Mouse (Mus musculus) spleen, adult 2 months (tissue): Measurements from ENCODE around the gene Pard6b. TPM values are rescaled to one million over a fixed set of nuclear protein-coding genes. Genes with fewer than 3 reads are reported as not detected.

Experiments used
- DNase-seq, 2 experiments: peaks; one replicate each; pipeline versions ENCODE4 v3.0.0 to v3.0.0-alpha.2; 2012 to 2021; ENCODE audit warnings: low spot score in 2 of 2, low read depth in 1 of 2
- H3K27ac ChIP-seq: fragments of 200-500 bp; 2 replicates; pipeline ENCODE4 v1.5.1; 2012; ENCODE audit warnings: low read length, inconsistent platforms; ENCODE audit not compliant: insufficient read depth
- H3K27me3 ChIP-seq: fragments of 200-500 bp; 2 replicates; pipeline ENCODE4 v1.6.1; 2012; ENCODE audit warnings: mild to moderate bottlenecking, moderate library complexity, low read length, inconsistent platforms; ENCODE audit not compliant: control insufficient read depth, insufficient read depth
- H3K36me3 ChIP-seq: fragments of 200-500 bp; 2 replicates; pipeline ENCODE4 v1.6.1; 2012; ENCODE audit warnings: mild to moderate bottlenecking, low read length, inconsistent platforms; ENCODE audit not compliant: control insufficient read depth, insufficient read depth
- H3K4me1 ChIP-seq: fragments of 200-500 bp; 2 replicates; pipeline ENCODE4 v1.6.1; 2011; ENCODE audit warnings: inconsistent platforms; ENCODE audit not compliant: control insufficient read depth, insufficient read depth, insufficient read length
- H3K4me3 ChIP-seq: fragments of 200-500 bp; 2 replicates; pipeline ENCODE4 v1.5.1; 2011; ENCODE audit warnings: mild to moderate bottlenecking, inconsistent platforms; ENCODE audit not compliant: insufficient read depth, insufficient read length; ENCODE audit errors: extremely low read depth
- CTCF ChIP-seq: fragments of 200-500 bp; IDR thresholded peaks from 2 replicates; pipeline ENCODE4 v1.5.1; 2011; ENCODE audit warnings: mild to moderate bottlenecking, inconsistent platforms; ENCODE audit not compliant: insufficient read depth, insufficient read length, insufficient replicate concordance; ENCODE audit errors: extremely low read depth
- POLR2A ChIP-seq: fragments of 200-500 bp; IDR thresholded peaks from 2 replicates; pipeline ENCODE4 v1.6.1; 2011; ENCODE audit warnings: low read depth, low read length, inconsistent platforms
- WGBS: fragments of 180-500 bp; shearing (Covaris S2); methylation state at CpG from one replicate; pipeline ENCODE4 v1.1.7; 2018; 5-methylcytosine and 5-hydroxymethylcytosine counted together
- polyA plus RNA-seq: library from polyadenylated mRNA; depleted of rRNA; stranded (reverse); fragments of >200 nt; gene quantifications from 2 replicates; pipeline ENCODE4 v1.2.3, GENCODE M21; 2012; rRNA removed

The Pard6b gene
- polyA plus RNA-seq, 1 experiment: 1.5 TPM

DNA sequence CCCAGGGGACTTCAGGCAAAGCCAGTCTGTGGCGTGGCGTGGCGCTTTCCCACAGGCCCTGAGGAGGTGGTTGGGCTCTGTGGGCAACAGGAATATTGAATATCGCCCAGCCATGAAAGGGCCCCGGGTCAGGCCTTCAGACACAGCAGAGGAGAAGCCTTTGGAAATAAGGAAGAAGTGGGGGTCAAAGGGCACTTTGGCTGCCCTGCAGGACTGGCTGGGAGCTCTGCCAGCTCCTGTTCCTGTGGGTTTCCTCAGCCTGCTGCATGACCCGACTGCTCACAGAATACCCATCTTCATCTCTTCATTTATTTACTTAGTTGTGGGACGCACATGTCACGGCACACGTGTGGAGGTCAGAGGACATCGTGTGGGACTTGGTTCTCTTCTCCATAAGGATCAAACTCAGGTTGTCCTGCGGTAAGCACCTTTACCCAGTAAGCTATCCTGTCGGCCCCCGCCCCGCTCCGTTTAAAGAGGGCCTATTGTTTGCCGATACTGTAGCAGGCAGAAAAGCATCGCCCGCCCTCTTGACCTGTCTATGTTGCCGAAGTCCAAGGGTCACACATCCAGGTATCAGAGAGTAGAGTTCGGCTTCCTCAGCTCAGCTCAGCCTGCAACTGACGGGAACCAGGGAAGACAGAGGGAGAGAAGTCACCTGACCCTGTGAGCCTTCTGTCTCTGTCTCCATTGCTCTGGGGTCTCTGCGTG, 67.1 kb downstream of the Pard6b start:
- TF ChIP-seq POLR2A: no peak
- no peak for TF ChIP-seq CTCF
- no peak overlapping the region for H3K27ac ChIP-seq
- no peaks in the 10 kb centered on the region for H3K4me1 ChIP-seq
- H3K27me3 ChIP-seq: no peaks in the 10 kb centered on the region
- WGBS: 79% methylated on average over 22 of the region's 22 CpGs
- no peak overlapping the region for H3K4me3 ChIP-seq
- no peak for DNase-seq
- H3K36me3 ChIP-seq: no peaks in the 10 kb centered on the region

DNA sequence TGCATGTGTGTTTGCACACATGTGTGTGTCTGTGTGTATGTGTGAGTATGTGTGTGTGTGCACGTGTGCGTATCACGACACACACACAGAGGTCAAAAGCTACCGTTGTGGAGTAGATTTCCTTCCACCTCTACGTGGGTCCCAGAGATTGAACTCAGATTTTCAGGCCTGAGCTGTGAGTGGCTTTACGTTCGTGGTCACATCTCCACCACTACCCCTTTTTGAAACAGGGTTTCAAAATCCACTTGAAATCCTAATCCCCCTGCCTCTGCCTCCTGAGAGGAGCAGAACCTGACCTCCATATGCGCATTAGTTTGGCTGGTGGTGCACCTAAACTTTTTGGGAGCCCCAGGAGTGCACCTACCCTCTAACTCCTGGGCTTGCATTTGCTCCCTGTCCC, 68.4 kb downstream of the Pard6b start:
- Histone ChIP-seq H3K27ac (no peak overlapping the region), H3K4me1 (0 out of 2 replicates have a peak, but pooled peaks cover under 1% of the 10 kb centered on the region), H3K27me3 (no peaks in the 10 kb centered on the region), H3K36me3 (no peaks in the 10 kb centered on the region), H3K4me3 (no peak overlapping the region)
- no peak for DNase-seq
- 61% methylated on average over 8 of the region's 8 CpGs for WGBS
- TF ChIP-seq POLR2A: no peak
- TF ChIP-seq CTCF: no peak

Other genes with a start within 250 kb of the Pard6b start
- 83.8 and 110 TPM in 2 replicates for gene Ptpn1, start 148.9 kb upstream of the Pard6b start, polyA plus RNA-seq
- gene Ripor3, start 70.4 kb upstream of the Pard6b start, polyA plus RNA-seq: 5.3 and 6.7 TPM in 2 replicates
- gene Adnp, start 126.1 kb downstream of the Pard6b start, polyA plus RNA-seq: 15.7 and 15.8 TPM in 2 replicates
- 1.1 TPM in 1 of 2 replicates, not detected in the other for gene Gm20716, start 149.4 kb downstream of the Pard6b start, polyA plus RNA-seq
- 14.6 and 19.6 TPM in 2 replicates for gene Dpm1, start 149.6 kb downstream of the Pard6b start, polyA plus RNA-seq
- 17.0 and 36.5 TPM in 2 replicates for gene Mocs3, start 149.6 kb downstream of the Pard6b start, polyA plus RNA-seq
- 0.04 and 0.13 TPM in 2 replicates for gene Kcng1, start 200.7 kb downstream of the Pard6b start, polyA plus RNA-seq